Mouse (Mus musculus): ENCODE data around the gene Tnfaip8l1. TPM values are rescaled to one million over a fixed set of nuclear protein-coding genes. Genes with fewer than 3 reads are reported as not detected.

Tnfaip8l1 gene
- total RNA-seq, 2 experiments from 2014 or later = 7.8 to 8.9 TPM

GRCm38 (mm10) chr17:56136558-56136957 is 25.7 kb upstream of the Tnfaip8l1 start:
- intact Hi-C loops (cut with DNase I) = no loop called here
- DNase-seq (ENCODE audit: low spot score in 2 of 2) = no peak

GRCm38 (mm10) chr17:56137839-56138613 is 24.3 kb upstream of the Tnfaip8l1 start:
- intact Hi-C loops (cut with DNase I) = no loop called here
- DNase-seq (ENCODE audit: low spot score in 2 of 2) = no peak

DNA sequence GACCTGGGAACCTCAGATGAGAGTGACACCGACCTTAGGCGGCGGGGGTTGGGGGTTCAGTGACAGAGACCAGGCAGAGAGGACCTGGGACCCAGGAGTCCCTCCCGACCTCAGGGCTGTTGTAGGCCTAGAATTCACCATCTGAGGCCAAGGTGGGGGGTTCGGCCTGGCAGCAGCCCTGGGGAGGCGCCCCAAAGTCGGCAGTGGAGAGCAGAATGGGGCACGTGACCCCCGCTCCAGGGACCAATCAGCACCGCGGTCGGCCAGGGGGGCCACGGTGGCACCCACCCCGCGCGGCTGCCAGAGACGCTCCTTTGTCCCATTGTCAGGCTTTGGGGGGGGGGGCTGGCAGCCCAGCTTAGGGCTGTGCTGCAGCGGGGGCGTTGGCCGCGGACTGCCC is 22.9 kb upstream of the Tnfaip8l1 start:
- intact Hi-C loops (cut with DNase I) = no loop called here
- DNase-seq (ENCODE audit: low spot score in 2 of 2) = no peak

DNA sequence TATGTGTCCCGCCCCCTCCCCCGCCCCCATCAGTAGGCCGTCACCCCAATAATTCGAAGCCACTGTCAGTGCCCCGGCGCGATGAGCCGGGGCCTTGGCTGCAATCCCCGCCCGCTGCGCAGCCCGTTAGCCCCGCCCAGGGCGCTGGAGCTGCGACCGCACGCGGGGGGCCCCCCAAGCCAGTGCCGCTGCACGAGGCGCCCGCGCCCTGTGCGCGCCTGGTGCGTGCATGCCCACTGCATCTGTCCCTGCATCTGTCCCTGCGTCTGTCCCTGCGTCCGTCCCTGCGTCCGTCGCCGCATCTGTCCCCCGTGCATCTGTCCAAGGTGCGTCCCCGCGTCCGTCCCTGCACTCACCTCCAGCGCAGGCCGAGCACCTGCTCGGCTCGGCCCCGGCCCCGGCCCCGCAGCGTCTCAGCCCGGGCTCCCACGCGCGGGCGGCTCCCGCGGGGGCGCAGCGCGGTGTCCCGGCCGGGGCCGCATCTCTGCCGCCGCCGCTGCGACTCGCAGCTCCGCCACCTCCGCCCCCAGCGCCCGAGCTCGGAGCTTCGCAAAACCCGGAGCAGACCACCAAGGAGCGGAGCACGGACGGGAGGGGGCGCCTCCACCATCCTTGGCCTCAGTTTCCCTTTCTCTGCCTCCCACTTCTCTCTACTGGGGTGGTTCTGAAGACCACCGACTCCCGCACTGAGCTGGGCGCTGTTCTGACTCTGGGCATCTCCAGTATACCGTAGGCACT is 22.2 kb upstream of the Tnfaip8l1 start, which contains the start of gene Sema6b:
Sema6b (minus strand) TSS at position 486 of the 738 bp plus-strand sequence.
- DNase-seq (ENCODE audit: low spot score in 2 of 2) = peak; percentile 79 to 86
- intact Hi-C loops (cut with DNase I) = loop anchor here (2.0 kb wide), 1 partner anchor 23 kb away; the partner anchor contains the start of gene Tnfaip8l1

GRCm38 (mm10) chr17:56141702-56142605 is 20.3 kb upstream of the Tnfaip8l1 start:
- DNase-seq (ENCODE audit: low spot score in 2 of 2) = peak in 1 of 2 experiments; percentile 65
- intact Hi-C loops (cut with DNase I) = loop anchor here (2.0 kb wide), 1 partner anchor 21 kb away; the partner anchor contains the start of gene Tnfaip8l1

DNA sequence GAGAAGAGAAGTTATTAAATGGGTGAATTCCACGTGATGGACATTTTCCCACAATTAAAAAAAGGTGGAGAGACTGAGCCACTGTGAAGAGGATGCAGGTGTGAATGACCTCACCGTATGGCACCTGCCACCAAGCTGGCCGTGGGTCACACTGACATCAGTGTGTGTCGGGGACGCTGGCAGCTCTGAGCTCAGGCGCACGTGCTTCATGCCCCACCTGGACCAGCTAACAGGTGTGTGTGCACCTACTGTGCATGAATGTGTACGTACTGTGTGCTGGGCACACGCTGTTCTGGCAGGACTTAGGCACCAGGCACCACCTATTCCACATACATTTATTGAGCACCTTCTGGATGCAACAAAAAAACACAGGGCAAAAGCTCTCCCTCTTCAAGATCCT is 17.7 kb upstream of the Tnfaip8l1 start:
- no peak for DNase-seq (ENCODE audit: low spot score in 2 of 2)
- intact Hi-C loops (cut with DNase I) = no loop called here

- intact Hi-C loops (cut with DNase I) = no loop called here
- DNase-seq (ENCODE audit: low spot score in 2 of 2) = no peak
Observed at GRCm38 (mm10) chr17:56146131-56146530, 16.1 kb upstream of the Tnfaip8l1 start.

- intact Hi-C loops (cut with DNase I) = no loop called here
- no peak for DNase-seq (ENCODE audit: low spot score in 2 of 2)
Observed at GRCm38 (mm10) chr17:56147420-56147819, 14.9 kb upstream of the Tnfaip8l1 start.

GRCm38 (mm10) chr17:56148280-56148679 is 14.0 kb upstream of the Tnfaip8l1 start:
- intact Hi-C loops (cut with DNase I) = no loop called here
- DNase-seq (ENCODE audit: low spot score in 2 of 2) = no peak

DNA sequence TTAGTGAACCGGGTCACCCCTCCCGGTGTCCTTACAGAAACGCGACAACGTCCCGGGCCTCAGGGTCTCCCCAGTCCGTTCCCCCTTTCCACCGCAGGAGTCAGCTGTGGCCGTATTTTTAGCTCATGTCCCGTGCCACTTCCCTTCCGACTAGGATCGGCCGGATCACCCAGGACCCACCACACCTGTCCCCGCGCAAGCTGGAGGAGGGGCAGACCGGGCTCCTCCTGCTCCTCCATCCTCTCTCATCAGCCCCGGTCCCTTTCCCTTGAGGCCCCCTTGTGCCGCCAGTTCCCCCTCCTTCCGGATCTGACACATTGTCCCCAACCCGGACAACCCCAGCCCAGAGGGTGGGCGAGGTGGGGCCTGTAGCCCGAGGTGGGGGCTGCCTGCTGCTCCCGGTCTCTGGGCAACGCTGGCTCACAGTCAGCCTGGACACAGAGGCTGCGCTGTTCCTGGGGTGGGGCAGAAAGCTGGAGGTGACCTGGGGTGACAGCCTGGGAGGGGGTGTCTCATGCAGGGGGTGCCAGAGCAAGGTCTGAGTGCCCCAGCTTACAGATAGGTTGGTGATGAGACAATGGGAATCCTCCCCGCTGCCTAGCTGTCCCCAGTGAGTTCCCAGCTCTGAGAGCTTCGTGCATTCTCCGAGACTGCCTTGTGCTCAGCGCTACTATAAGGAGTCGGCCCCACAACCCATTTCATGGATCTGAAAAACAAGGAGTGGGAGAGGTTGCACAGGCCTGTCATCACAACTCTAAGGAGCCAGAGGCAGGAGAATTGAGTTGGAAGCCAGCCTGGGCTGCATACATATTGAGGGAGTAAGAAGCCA is 13.3 kb upstream of the Tnfaip8l1 start:
- no peak for DNase-seq (ENCODE audit: low spot score in 2 of 2)
- intact Hi-C loops (cut with DNase I) = no loop called here

- DNase-seq (ENCODE audit: low spot score in 2 of 2) = no peak
- intact Hi-C loops (cut with DNase I) = no loop called here
Observed at GRCm38 (mm10) chr17:56149897-56150296, 12.4 kb upstream of the Tnfaip8l1 start.

DNA sequence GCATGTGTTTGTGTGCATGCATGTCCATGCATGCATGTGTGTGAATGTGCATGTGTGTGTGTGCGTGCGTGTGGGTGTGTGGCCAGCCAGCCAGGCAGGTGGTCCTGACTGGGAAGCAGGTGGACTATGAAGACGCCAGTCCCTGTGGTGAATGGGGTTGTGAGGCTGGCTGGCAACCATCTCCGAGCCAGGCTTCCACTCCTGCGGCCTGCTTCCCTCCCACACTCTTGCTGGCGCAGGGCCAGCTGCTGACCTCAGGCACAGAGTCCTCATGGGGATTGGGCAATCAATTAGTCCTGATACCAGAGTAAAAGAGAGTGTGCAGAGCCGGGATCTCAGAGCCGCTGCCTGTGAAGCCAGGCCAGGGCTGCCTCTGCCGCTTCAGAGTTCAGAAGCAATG is 8.6 kb upstream of the Tnfaip8l1 start:
- intact Hi-C loops (cut with DNase I) = no loop called here
- DNase-seq (ENCODE audit: low spot score in 2 of 2) = no peak

DNA sequence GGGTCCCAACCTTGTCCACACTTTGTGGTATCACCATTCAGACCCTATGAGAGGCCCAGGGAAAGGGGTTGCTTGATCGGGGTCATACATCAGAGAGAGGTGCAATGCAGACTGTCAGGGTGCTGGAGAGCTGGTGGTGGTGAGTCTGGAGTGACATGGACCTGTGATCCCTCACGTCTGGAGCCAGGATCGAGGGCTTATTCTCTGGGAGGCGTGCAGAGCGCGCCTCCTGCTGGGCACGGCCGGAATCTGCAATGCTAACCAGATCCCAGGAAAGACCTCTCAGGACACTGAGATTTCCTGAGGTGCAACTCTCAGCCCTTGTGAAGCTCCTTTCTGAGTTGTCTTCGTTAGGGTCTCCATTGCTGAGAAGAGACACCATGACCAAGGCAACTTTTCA is 2.5 kb upstream of the Tnfaip8l1 start:
- intact Hi-C loops (cut with DNase I) = loop anchor here (2.0 kb wide), 1 partner anchor 27 kb away; no protein-coding TSS in a partner anchor
- peak; percentile 62 to 71 for DNase-seq (ENCODE audit: low spot score in 2 of 2)

DNA sequence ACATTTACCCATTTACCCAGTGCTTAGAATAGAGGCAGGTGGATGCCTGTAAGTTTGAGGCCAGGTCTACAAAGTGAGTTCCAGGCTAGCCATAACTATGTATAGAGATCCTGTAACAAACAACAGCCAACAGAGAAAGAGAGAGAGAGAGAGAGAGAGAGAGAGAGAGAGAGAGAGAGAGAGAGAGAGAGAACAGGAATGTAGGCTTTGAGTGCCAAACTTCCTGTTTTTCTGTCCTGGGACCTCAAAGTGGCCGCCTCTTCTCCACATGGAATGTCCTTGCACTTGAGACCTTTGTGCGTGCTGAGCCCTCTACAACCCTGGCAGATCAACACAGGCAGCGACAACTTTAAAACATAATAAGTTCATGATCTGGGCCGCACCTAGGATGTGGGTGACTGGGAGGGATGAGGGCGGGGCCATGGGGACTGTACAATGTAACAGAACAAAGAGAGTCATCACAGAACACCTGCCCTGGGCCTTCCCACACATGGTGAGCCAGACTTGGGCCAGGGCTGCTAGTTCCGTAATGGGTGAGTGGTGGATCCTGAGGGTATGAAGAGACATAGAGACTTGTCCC is 1.3 kb downstream of the Tnfaip8l1 start:
- intact Hi-C loops (cut with DNase I) = loop anchor here (2.0 kb wide), 1 partner anchor 23 kb away; the partner anchor contains the start of gene Sema6b
- DNase-seq (ENCODE audit: low spot score in 2 of 2) = no peak

GRCm38 (mm10) chr17:56164510-56164909 is 2.2 kb downstream of the Tnfaip8l1 start:
- no peak for DNase-seq (ENCODE audit: low spot score in 2 of 2)
- intact Hi-C loops (cut with DNase I) = no loop called here

GRCm38 (mm10) chr17:56165671-56166070 is 3.4 kb downstream of the Tnfaip8l1 start:
- intact Hi-C loops (cut with DNase I) = no loop called here
- DNase-seq (ENCODE audit: low spot score in 2 of 2) = no peak

DNA sequence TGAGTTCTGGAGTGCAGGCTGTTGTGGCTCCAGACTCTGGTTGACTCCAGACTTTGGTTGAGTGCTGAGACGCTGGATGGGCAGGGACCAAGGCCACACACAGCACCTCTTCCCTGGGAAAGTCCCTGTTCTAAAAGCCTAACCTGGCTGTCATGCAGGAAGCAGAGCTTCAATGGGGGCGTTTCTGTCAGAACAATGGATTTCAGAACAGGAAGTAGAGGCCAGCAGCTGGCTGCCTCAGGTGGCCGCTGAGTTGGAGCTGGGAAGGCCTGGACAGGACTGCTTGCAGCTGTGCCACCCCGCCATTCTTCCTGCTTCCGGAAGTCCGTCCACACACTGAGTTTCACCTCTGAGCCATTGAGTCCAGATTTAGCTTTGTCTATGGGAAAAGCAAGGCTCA is 7.6 kb downstream of the Tnfaip8l1 start:
- intact Hi-C loops (cut with DNase I) = no loop called here
- DNase-seq (ENCODE audit: low spot score in 2 of 2) = no peak

DNA sequence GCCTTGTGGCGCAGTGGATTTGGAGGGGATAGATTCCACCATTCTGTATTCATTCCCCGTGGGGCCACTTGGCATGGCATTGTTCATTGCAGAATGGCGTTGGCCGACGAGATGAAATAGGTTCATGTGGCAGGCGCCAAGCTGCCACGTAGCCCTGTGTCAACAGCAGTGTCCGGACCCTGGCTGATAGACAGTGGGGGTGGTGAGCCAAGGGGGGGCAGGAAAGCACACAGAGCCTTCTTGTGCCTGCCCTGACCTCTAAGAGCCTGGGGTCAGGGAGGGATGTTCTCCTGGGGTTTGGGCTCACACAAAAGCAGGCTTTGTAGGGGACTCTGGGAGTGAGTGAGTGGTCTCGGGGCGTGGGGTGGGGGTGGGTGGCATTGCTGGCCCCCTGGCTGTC is 8.4 kb downstream of the Tnfaip8l1 start:
- DNase-seq (ENCODE audit: low spot score in 2 of 2) = no peak
- intact Hi-C loops (cut with DNase I) = no loop called here

All from left cerebral cortex, postnatal 25 days (tissue).